Mouse (Mus musculus) CD4-positive naive resting alpha-beta T cell, adult 76 days (primary cell): ENCODE data around the gene Olfr1105. TPM values are rescaled to one million over a fixed set of nuclear protein-coding genes. Genes with fewer than 3 reads are reported as not detected.

ENCODE experiments used
- total RNA-seq: library from RNA; stranded (reverse); gene quantifications from one replicate; pipeline ENCODE4 v1.2.4, GENCODE M21; 2023

Gene Olfr1105
- total RNA-seq = not detected

DNA sequence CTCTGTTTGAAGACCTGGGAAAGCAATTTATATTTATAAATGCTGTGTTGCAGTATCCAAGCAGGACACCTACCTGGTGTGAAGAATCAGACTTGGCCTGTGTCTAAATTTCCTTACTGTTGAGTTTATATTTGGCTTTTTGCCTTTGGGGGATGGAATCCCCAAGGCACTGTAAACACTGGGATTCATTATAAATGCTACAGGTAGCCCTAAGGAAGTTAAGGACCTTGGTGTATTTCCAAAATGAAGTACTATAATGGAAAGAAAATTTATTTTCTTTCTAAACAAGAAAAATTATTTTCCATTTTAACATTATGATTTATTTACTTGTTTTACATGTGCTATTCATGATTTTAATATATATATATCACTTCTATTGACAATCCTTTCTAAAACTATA is at the start of gene Olfr1105:
Gene Olfr1105 (minus strand): TSS at position 101 of the 400 bp plus-strand sequence.

GRCm38 (mm10) chr2:87075717-87076116 is 39.4 kb upstream of the Olfr1105 start, which contains the start of gene Olfr1107:
Gene Olfr1107 (minus strand): TSS chr2:87075817.

DNA sequence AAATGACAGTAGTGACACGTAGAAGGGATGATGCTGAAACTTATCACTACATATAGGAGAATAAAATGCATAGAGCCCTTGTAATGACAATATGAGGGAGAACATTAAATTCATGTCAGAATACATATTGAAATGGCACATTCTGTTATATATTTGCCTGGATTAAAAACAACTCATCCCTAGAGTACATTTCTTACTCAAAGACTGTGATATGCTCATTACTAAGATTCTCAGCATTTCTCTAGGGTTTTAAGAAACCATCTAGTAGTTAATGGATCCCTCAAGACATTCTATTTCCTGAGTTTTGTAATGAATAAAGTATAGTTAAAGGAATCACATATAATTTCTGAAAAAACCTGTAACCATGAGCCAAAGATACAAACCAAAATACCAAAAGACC is 15.8 kb upstream of the Olfr1105 start, which contains the start of gene Olfr1106:
Gene Olfr1106 (minus strand): TSS at position 101 of the 400 bp plus-strand sequence.

GRCm38 (mm10) chr2:87026980-87027379 is 9.4 kb downstream of the Olfr1105 start, which contains the start of gene Olfr1104:
Gene Olfr1104 (minus strand): TSS chr2:87027080.

GRCm38 (mm10) chr2:86998098-86998497 is 38.2 kb downstream of the Olfr1105 start, which contains the start of gene Olfr1102:
Gene Olfr1102 (plus strand): TSS chr2:86998398.

DNA sequence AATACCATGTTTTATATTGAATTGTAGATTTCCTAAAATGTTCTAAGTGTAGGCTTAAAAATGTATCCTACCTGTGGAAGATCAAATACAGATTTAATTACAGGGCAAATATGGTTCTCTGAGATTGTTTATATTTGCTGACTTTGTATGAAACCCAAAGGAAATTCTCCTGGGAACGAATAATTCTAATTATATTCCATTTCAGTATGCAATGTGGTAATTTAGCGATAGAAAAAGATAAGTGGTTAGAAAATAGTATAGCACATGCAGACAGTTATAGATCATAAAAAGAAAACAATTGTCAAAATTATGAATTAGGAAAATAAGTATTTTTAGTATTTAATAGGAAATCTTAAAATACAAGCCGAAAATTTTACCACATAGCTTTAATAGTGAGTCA is 45.2 kb downstream of the Olfr1105 start, which contains the start of gene Olfr1101:
Gene Olfr1101 (minus strand): TSS at position 101 of the 400 bp plus-strand sequence.

Other genes starting within 250 kb of the Olfr1105 start
- gene Olfr141, start 226.5 kb downstream of the Olfr1105 start, total RNA-seq = not detected
- not detected for gene Olfr1094, start 211.9 kb downstream of the Olfr1105 start, total RNA-seq
- gene Olfr1095, start 184.8 kb downstream of the Olfr1105 start, total RNA-seq = not detected
- not detected for gene Gm13723, start 161.7 kb downstream of the Olfr1105 start, total RNA-seq
- gene Olfr1097, start 144.3 kb downstream of the Olfr1105 start, total RNA-seq = not detected
- gene Olfr1098, start 112.0 kb downstream of the Olfr1105 start, total RNA-seq = not detected
- not detected for gene Olfr1099, start 75.8 kb downstream of the Olfr1105 start, total RNA-seq
- not detected for gene Olfr1100, start 56.6 kb downstream of the Olfr1105 start, total RNA-seq
- gene Olfr1101, start 45.3 kb downstream of the Olfr1105 start, total RNA-seq = not detected
- not detected for gene Olfr1102, start 38.1 kb downstream of the Olfr1105 start, total RNA-seq
- not detected for gene Olfr1104, start 9.5 kb downstream of the Olfr1105 start, total RNA-seq
- not detected for gene Olfr1106, start 15.7 kb upstream of the Olfr1105 start, total RNA-seq
- not detected for gene Olfr1107, start 39.3 kb upstream of the Olfr1105 start, total RNA-seq
- gene Olfr1109, start 59.5 kb upstream of the Olfr1105 start, total RNA-seq = not detected
- gene Olfr259, start 78.0 kb upstream of the Olfr1105 start, total RNA-seq = not detected
- not detected for gene Olfr1110, start 103.8 kb upstream of the Olfr1105 start, total RNA-seq
- not detected for gene Olfr1111, start 116.1 kb upstream of the Olfr1105 start, total RNA-seq
- not detected for gene Olfr1112, start 151.3 kb upstream of the Olfr1105 start, total RNA-seq
- gene Olfr1113, start 172.4 kb upstream of the Olfr1105 start, total RNA-seq = not detected
- gene Olfr1115, start 211.5 kb upstream of the Olfr1105 start, total RNA-seq = not detected
- not detected for gene Olfr1116, start 231.0 kb upstream of the Olfr1105 start, total RNA-seq